Mouse (Mus musculus): ENCODE data around the gene Bik. TPM values are rescaled to one million over a fixed set of nuclear protein-coding genes. Genes with fewer than 3 reads are reported as not detected.

The Bik gene
- total RNA-seq, 2 experiments from 2014 or later = not detected

DNA sequence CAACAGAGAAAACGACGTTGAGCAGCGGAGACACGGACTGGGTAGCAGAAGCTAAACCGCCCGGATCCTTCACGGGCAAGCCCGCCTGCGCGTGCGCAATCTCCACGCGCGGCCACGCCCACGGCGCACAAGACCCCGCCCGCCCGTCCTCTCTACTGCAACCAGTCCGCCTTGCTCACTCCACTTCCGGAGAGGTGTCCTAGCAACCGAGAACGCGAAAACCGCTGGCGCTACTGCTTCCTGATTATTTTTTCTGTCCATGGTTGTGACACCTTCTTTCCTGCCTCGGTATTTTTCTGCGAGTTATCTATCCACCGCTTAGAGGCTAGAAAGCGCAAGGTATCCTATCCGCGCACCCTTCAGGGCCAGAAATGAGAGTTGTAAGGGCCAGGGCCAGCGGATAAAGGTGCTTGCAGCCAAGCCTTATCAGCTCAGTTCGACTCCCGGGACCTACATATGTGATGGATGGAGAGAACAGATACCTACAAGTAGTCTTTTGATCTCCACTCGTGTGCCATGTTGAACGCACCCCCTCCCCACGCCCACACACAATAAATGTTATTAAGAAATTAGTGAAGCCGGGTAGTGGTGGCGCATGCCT is 15.8 kb upstream of the Bik start, which contains the start of gene Ttll1:
TSS of gene Ttll1 (minus strand) at position 89 of the 601 bp plus-strand sequence.
- ATAC-seq (replicated peaks; ENCODE audit: low FRiP score, poor library complexity, severe bottlenecking) = peak; percentile 99

DNA sequence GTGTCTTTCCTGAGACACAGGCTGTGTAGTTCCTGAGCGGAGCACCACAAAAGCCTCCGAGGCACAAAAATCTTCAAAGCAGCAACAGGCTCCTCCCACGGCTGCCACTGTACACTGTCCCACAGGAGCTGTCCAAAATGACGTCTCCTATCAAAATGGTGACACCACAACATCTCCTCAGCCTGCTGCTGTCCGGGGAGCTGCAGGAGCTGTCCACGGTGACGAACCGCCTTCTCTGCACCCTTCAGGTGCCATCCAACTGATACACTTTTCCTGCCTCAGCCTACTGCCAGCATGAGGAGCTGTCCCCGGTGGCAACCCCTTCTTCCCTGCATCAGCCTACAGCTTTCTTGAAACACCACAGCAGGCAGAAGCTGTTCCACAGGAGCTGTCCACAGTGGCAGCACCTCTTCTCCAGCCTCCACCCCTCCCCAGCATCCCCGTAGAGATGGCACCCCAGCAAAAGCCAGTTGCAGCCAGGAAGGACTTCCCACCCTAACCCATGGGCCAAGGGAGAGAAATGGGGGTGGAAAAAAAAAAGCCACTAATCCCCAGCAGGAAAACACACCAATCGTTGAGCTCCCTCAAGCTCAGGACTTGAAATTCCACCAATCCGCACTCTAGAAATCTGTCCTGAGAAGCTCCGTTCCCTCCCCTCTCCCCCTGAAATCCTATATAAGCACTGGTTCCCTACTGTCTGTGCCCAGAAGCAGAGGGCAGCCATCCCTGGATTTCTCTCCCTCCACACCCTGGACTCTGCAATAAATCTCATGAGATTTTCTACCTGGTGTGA is 14.0 kb upstream of the Bik start:
- no peak for ATAC-seq (replicated peaks; ENCODE audit: low FRiP score, poor library complexity, severe bottlenecking)

DNA sequence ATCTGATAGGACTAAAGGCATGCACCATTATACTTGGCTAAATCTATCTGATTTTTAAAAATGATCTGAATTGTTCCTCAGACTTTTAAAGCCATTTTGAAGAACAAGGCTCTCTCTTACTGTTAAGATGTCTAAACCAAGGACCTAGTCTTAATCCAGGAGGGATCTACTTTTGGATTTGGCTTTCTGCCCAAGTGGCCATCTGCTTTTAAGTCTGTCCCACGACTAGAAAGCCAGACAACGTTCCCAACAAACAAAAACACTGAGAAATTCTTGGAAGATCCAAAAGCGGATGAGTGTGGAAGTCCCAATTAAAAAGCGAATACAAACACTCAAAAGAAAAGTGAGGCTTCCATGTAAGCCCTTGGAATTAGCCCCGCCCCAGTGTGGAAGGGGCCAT is 11.6 kb upstream of the Bik start:
- ATAC-seq (replicated peaks; ENCODE audit: low FRiP score, poor library complexity, severe bottlenecking) = no peak

DNA sequence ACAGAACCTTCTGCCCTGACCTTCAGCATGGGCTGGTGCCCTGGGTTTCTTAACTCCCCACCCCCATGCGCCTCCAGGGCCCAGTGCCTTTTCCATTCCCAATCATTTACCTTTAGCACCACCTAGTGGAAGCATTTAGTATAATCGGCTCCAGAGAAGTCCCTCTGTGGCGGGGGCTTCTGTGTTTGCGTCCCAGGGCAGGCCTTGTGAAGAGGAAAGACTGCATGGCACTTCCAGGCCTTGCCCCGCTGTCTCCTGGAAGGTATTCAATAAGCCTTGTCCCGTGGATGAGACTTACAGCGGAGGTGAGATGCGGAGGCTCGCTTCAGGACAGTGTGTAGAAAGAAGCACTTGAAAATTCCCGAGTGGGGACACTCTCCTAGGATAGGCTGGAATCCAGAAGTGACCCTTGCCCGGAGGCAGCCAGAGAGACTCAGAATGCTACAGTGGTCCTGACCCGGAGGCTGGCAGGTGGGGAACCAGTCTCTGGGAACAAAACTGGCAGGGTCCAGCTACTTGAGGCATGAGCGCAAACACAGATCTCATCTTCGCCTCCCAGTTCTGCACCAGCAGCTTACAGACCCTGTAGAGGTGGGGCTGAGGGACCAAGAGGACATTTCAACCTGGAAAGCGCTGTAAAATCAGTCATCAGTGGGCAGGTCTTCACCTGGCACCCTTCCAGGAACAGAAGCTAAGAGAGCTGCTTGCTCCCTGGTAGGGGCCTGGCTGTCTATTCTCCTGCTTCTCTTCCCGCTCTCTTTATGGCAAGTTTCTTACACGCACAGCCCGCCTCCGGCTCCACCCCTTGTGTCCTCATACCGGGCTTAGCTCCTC is 8.2 kb upstream of the Bik start:
- ATAC-seq (replicated peaks; ENCODE audit: low FRiP score, poor library complexity, severe bottlenecking) = peak; percentile 79

DNA sequence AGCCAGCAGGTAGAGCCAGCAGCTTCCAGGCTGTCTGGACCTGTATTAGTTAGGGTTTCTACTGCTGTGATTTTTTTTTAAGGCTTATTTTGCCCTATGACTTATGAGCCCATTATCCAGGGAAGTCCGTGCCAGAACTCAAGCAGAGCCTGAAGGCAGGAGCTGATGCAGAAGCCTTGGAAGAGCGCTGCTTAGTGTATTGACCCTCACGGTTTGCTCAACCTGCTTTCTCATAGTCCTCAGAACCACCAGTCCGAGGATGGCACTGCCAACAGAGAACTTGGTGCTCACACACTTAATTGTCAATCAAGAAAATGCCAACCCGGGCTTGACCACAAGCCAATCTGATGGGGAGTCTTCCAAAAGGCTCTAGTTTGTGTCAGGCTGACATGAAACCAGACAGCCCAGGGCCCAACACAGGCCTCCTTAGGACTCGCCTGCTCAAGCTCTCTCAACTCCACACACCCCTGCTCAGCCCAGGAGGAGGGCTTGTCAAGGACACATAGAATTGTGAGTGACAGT is 5.7 kb upstream of the Bik start:
- no peak for ATAC-seq (replicated peaks; ENCODE audit: low FRiP score, poor library complexity, severe bottlenecking)

DNA sequence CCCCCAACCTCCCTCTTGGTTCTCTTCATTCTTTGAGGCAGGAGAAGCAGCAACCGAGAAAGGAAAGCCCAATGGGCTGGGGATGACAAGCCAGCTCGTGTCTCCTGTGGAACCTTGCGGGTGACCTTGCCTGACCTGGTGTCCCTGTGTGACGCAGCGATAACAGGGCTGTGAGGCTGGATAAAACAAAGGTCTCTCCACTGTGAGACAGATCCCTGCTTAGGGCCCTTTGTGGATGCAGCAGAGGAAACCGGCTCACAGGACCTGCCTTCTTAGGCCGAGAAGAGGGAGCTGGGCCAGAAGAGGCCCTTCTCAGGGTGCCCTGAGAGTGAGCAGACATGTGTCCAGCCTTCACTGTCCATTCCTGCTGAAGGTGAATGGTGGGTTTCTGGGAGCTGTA is 3.5 kb upstream of the Bik start:
- ATAC-seq (replicated peaks; ENCODE audit: low FRiP score, poor library complexity, severe bottlenecking) = peak; percentile 61

DNA sequence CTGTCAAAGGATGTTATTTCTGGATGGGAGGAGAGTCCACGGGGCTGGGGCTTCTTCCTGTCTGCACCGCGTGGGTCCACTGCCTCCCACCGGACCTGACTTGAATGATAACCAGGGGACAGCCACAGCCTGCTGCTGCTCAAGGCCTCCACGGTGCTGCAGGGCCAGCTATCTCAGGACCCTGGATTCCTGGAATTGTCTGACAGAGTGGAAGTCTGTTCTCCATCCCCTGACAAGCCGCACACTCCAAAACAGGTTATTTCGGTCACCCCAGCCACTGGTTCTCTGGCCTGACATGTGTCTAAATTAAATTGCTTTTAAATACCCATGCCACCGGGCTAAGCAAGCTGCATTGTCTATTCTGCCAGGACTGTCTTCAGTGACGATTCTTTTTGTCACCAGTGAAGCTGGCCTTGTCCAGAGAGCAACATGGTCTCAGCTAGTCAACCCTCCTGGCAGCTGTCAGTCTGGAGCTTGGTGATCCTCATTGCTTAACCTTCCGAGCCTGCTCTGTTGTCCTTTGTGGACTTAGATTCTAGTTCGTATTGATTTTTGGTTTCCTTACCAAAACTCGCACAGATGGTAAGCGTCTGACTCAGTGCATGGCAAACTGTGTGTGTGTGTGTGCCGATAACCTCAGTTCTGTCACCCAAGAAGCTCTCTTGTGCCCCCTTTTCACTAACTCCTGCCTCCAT is 2.9 kb upstream of the Bik start:
- no peak for ATAC-seq (replicated peaks; ENCODE audit: low FRiP score, poor library complexity, severe bottlenecking)

DNA sequence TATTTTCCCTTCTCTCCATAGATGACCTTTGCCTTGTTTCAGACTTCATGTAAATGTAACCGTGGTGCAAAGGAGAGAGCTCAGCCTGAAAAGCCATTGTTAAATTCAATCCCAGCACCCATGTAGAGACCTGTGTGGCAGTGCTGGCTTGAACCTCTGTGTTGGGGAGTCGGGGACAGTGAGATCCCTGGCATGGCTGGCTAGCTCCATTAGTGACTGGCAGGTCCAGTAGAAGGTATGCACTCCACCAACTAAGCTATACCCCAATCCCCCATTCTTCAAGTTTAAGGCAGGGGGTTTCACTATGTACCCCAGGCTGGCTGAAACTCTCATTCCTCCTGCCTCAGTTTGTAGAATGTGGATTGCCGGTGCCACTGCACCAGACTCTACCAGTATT is 2.3 kb upstream of the Bik start:
- ATAC-seq (replicated peaks; ENCODE audit: low FRiP score, poor library complexity, severe bottlenecking) = no peak

DNA sequence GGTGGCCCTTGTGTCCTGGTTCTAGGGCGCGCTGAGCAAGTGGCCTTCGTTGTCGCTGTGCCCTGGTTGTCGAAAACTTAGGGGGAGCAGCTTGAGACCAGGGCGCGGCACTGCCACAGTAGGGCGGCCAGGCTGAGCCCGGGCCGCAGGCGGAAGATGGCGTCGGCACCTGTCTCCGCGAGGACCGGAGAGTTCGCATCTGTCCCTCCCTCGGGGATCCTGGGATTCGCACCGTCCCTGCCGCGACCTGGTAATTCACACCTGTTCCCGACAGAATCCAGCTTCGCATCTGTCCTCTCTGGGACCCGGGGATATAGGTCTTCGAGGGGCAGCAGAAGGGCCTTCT is 403 bp downstream of the Bik start:
- peak; percentile 61 for ATAC-seq (replicated peaks; ENCODE audit: low FRiP score, poor library complexity, severe bottlenecking)

DNA sequence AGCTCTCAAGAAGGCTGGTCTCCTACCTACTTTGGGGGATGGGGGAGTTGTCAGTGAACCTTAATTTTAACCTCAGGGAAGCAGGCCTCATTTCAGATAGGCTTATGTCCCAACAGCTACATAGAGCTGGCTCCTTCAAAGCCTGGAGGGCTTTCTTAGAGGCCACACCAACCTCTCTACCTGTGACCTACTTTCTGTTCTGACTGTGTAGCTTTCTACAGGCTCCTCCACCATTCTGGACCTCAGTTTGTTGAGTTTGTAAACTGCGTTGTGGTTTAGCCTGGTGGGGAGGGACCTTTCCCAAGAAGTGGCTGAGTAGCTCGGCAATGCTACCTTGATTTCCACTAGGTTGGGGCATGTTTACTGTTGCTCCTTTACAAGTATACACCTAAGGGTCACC is 1.1 kb downstream of the Bik start:
- no peak for ATAC-seq (replicated peaks; ENCODE audit: low FRiP score, poor library complexity, severe bottlenecking)

DNA sequence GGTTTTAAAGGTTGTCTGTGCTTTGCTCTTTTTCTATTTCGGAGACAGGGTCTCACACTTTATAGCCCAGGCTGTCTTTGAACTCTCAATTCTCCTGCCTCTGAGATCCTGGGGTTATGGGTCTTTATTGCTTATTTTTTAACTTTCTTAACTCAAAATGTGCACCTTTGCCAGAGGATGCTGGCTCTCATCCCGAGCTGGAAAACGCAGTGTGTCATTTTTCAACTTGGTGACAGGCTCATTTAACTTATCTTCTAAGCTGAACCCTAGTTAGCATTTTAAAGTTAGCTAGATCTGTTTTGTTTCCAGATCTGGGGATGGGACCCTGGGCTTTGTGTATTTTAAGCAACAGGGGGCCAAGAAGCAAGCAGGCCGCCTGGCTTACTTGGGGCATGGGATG is 2.2 kb downstream of the Bik start:
- ATAC-seq (replicated peaks; ENCODE audit: low FRiP score, poor library complexity, severe bottlenecking) = no peak

DNA sequence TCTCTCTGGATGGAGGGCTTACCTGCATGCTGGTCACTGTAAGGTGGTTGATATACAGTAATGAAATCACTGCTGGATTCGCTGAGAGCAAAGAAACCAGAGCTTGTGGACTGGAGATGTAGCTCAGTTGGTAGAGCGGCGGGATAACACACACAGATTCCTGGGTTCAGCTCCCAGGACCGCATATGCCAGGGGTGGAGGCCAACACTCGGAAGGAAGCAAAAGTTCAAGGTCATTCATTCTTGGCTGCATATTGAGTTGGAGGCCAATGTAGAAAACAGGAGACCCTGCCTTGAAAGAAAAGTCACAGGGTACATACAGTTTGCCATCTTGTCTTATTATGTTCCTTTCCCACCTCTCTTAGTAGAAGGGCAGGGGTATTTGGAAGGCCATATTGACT is 3.1 kb downstream of the Bik start:
- no peak for ATAC-seq (replicated peaks; ENCODE audit: low FRiP score, poor library complexity, severe bottlenecking)

DNA sequence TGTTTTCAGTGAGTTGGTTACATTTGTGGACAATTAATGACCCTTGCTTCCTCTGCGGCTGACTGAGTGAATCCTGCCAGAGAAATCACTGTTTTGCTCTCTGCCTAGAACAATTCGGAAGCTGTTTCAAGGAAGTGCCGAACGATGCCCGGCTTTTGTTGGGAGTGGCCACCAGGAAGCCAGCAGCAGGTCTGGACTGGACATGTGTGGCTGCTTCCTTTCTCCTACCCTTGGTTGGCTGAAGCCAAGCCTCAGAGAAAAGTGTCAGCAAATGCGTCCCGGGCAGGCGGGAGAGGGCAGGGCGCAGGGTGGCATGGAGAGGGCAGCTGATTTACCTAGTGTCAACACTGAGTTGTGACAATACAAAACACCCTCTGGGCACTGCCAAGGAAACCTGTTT is 3.6 kb downstream of the Bik start:
- ATAC-seq (replicated peaks; ENCODE audit: low FRiP score, poor library complexity, severe bottlenecking) = no peak

DNA sequence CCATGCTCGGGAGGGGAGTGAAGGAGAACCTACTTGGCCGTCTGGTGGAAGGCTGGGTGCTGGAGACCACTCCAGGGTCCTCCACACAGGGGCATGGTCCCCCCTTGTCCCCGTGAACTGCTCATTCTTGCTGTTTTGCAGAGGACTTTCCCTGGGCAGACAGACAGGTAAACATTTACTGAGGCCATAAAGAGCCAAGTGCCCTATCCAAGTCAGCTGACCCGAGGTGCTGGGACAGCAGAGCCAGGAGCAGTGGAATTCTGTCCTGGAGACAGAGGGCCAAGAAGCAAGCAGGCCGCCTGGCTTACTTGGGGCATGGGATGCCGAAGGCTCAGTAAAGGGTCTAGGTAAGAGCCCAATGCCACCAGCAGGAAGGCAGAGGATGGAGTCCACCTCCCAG is 4.0 kb downstream of the Bik start:
- ATAC-seq (replicated peaks; ENCODE audit: low FRiP score, poor library complexity, severe bottlenecking) = no peak

DNA sequence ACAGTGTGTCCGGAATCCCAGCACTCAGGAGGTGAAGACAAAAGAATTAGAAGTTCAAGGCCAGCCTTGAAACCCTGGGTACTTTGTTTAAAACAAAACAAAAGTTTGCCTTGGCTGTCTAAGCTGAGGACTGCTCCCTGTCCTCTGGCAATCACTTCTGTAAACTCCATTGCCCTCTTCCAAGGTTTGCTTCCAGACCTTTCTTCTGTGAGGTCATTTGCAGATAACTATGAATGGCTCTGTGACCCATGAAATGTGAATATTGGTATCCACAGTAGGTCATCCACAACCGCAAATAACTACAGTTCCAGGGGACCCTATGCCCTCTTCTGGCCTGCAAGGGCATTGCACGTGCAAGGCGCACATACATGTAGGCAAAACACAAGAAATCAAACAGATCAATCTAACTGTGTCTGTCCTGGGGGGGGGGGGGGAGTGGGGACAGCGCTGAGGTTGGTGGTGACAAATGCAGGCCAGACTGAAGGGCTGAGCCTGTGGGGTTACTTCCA is 5.4 kb downstream of the Bik start:
- ATAC-seq (replicated peaks; ENCODE audit: low FRiP score, poor library complexity, severe bottlenecking) = no peak

DNA sequence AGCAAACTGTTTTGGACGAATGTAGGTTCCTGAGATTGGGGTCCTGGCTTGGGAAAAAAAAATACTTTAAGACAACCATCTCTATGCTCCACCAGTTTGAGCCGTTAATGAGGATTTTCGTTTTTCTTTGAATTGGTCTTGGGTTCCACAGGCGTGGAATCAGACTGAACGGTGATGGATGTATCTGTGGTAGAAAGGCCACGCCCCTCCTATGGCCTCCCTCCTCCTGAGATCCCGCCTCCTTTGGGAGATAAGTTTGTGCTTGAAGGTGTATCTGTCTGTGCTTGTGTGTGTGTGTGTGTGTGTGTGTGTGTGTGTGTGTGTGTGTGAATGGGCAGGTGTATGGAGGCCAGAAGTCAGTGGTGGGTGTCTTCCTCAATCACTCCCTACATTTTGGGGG is 5.9 kb downstream of the Bik start:
- no peak for ATAC-seq (replicated peaks; ENCODE audit: low FRiP score, poor library complexity, severe bottlenecking)

DNA sequence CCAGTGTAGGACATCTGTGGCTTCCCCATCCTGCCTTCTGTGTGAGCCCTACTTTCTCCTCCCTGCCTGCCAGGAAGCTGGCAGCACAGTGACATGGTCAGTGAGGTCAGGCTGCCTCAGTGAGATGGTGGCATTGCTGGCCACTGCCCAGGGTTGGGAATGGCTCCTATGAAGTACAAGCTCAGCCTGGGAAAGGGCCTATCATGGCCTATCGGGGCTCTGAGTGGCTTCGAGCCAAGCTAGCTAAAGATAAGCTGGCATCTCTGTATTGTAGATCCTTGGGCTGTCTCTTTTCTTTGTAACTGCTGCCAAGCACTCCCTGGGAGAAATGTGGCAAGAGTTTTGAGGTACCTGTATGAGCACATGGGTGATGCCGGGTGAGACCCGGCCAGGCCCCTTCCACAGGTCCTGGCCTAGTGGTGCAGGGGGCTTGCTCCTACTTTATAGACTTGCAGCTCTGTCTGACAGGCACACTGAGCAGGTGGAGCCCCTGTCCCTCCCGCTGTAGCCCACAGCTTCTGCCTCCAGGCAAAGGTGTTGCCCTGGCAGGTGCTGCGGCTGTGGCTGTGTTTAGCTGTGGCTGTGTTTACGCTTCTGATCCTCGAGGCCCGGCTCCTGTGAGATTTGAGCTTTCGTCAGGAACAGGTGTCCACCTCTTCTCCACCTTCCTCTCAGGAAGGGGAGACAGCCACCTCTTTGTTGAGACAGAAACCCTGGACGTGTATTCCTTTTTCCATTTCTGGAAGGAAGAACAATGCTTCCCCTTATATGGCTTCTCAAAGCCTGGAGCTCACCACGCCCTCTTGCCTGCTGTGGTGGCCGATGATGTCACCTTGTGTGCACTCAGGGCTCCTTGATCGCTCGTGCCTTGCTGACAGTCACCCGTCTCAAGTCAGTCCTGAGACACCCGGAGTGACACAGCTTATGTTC is 8.6 kb downstream of the Bik start:
- ATAC-seq (replicated peaks; ENCODE audit: low FRiP score, poor library complexity, severe bottlenecking) = no peak

DNA sequence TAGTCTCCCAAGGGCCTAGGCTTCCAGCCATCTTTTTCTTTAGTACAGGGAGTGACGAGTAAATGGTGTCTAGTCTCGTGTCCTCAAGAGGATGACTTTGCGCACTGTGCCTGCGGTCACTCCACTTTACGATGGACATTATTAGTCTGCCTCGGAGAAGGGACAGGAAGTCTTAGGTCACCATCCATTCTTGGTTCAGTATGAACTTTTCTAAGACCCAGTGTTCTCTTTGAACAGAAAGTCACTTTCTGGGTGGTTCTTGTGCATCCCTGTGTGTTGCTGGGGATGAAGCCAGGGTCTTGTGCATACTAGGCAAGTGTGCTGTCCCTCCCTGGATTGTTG is 9.2 kb downstream of the Bik start:
- ATAC-seq (replicated peaks; ENCODE audit: low FRiP score, poor library complexity, severe bottlenecking) = no peak

DNA sequence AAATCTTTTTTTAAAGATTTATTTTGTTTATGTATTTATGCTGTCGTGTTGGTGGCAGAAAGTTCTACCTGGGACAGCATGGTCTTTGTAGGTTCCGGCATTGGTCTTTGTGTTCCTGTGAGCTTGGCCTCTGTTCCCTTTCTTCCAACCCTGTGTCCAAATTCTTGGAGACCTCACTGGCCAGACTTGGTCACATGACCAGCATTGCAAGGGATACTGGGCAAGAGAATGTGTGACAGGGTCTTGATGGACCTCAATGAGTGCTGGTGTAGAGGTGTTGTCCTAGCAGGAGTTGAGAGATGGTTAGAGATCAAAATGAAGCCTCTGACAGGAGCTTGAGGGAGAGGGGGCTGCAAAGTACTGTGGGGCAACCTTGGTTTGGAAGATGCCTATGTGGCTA is 12.2 kb downstream of the Bik start:
- no peak for ATAC-seq (replicated peaks; ENCODE audit: low FRiP score, poor library complexity, severe bottlenecking)
